Mouse (Mus musculus) left cerebral cortex, adult 6 months (tissue): Measurements from ENCODE around the gene Olfr381. TPM values are rescaled to one million over a fixed set of nuclear protein-coding genes. Genes with fewer than 3 reads are reported as not detected.

Experiments used
- long read RNA-seq, 2 experiments: library from polyadenylated mRNA; unstranded; transcript quantifications; one replicate each; pipeline ENCODE4 v2.0.0; 2019 to 2020
- polyA plus RNA-seq: library from polyadenylated mRNA; unstranded; fragments of <200 nt; fragmentation: Nextera tagmentation; gene quantifications from 2 replicates; pipeline ENCODE4 v1.2.3, GENCODE M21; 2021

The Olfr381 gene
- polyA plus RNA-seq = not detected in 2 replicates
- long read RNA-seq, experiment 1 = 0 reads
- long read RNA-seq, experiment 2 = 0 reads

DNA sequence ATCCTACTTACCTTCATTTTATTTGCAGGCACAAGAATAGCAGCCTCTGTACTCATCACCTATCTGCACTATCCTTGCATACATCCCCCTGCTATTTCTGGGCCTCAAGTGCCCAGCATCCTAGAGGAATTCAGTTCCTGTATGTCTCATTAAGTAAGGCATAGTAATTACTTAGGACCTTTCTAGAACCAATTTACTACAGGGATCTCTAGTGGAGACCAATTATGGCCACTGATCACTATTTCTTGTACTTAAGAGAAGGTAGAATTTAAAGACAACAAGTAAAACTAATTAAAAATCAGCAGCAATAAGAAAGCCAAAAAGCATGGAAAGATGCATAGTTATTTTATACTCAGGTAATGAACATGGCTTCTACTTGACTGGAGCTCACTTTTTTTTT is at the start of gene Olfr381:
Gene Olfr381 (minus strand): TSS at position 101 of the 400 bp plus-strand sequence.

DNA sequence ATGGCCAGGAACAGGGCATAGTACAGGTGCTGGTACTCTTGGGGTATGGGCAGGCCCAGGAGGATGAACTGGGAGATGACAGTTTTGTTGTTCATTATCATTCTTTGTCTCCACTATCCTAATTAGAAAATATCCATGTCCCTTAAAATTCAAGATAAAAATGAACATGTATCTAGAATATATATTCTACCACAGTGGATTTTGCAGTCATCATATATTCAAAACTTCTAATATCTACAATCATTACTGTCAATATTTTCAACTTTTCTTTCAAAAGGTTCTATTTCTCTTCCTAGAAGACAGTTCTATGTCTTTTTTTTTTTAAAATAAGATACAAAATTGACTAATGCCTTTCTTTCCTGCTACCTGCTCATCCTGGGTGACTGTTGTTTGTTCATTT is 25.7 kb upstream of the Olfr381 start, which contains the start of gene Olfr382:
Gene Olfr382 (minus strand): TSS at position 101 of the 400 bp plus-strand sequence.

DNA sequence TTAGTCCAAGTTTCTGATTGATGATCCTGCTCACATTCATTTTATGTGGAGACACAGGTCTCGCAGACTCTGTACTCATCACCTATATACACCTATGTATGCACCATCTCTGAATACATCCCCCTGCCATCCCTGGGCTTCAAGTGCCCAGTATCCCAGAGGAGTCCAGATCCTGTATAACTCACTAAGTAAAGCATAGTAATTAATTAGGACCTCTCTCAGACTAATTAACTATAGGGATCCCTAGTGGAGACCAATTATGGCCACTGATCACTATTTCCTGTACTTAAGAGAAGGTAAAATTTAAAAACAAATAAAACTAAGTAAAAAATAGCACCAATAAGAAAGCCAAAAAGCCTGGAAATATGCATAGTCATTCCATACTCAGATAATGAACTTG is 34.0 kb downstream of the Olfr381 start, which contains the start of gene Olfr380:
Gene Olfr380 (minus strand): TSS at position 101 of the 400 bp plus-strand sequence.

Other genes with a start within 250 kb of the Olfr381 start
- 0.10 and 0.16 TPM in 2 replicates for gene Trpv3, start 224.2 kb downstream of the Olfr381 start, polyA plus RNA-seq
- 21.8 and 41.0 TPM in 2 replicates for gene Aspa, start 162.0 kb downstream of the Olfr381 start, polyA plus RNA-seq
- not detected in 2 replicates for gene Gm49340, start 161.9 kb downstream of the Olfr381 start, polyA plus RNA-seq
- not detected in 2 replicates for gene Spata22, start 161.9 kb downstream of the Olfr381 start, polyA plus RNA-seq
- gene Olfr20, start 140.8 kb downstream of the Olfr381 start, polyA plus RNA-seq = not detected in 2 replicates
- not detected in 2 replicates for gene Olfr376, start 120.4 kb downstream of the Olfr381 start, polyA plus RNA-seq
- gene Olfr1, start 92.0 kb downstream of the Olfr381 start, polyA plus RNA-seq = not detected in 2 replicates
- not detected in 2 replicates for gene Olfr378, start 63.1 kb downstream of the Olfr381 start, polyA plus RNA-seq
- not detected in 2 replicates for gene Olfr380, start 34.1 kb downstream of the Olfr381 start, polyA plus RNA-seq
- gene Olfr382, start 25.6 kb upstream of the Olfr381 start, polyA plus RNA-seq = not detected in 2 replicates
- not detected in 2 replicates for gene Olfr385, start 101.4 kb upstream of the Olfr381 start, polyA plus RNA-seq
- gene Olfr384, start 107.0 kb upstream of the Olfr381 start, polyA plus RNA-seq = not detected in 2 replicates
- not detected in 2 replicates for gene Zfp735, start 197.2 kb upstream of the Olfr381 start, polyA plus RNA-seq